In the genomic region with DNA sequence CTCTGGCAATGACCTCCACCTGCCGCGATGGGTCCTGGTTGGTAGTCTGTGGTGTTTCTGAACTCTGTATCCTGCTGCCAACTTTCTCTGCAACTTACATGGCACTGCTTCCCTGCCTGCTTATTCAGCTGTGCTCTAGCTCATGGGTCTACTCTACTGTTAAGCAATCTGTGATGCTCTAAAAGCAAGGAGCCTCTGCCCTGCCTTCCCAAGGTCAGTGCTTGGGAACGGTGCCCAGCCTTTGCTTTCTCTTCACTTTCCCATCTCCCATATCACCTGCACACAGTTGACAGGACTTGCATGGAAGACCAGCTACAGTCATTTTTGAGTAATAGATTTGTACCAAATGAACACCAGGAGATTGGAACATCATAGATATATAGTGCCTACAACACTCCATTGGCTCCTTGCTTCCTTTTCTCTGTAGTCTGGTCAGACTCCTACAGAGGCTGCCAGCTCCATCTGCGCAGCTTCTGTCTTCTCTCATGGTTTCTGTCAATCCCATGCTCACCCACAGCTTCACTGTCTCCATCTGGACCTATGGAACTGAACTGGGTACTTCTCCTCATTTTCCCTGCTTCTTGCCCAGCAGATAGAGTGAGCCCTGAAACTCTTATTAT, we compare ENCODE assay signal across 14 mouse cellular contexts.
DNase-seq lines count a peak whose midpoint lies in the region; ATAC-seq lines count a peak whose summit lies in the region.
"Had no signal": no experiment of that assay in that cellular context is flagged by ENCODE, and none has a peak within 500 bp of the region (broad histone marks: within the 10 kb centered on the region; RNA-seq: fewer than 3 reads in every experiment).

No protein-coding gene starts in this region.

- ATAC-seq in activated CD4-positive, CD25-positive, alpha-beta regulatory T cell, adult 4 months = no peak
- ATAC-seq: intestine, embryonic 15.5 days had no signal

- DNase-seq in frontal cortex, adult 2 months (ENCODE audit: extremely low spot score in 1 of 2, low spot score in 1 of 2) = peak; percentile 48 to 61
- DNase-seq in frontal cortex, postnatal 14 days (ENCODE audit: low spot score in 2 of 2) = no peak
- peak; percentile 60 for DNase-seq in cerebellum, adult 9-11 months
- peak; percentile 54 to 88 for DNase-seq in layer of hippocampus, postnatal 14 days (ENCODE audit: low spot score in 2 of 2)
- DNase-seq in right cerebral cortex, postnatal 25 days = peak; percentile 19
- no peak for DNase-seq in urinary bladder, postnatal 4 days (ENCODE audit: low spot score in 2 of 2)
- no peak for DNase-seq in gastrocnemius, postnatal 25 days
- DNase-seq: B cell, adult 2 months; heart, postnatal 14 days; liver, embryonic 13.5 days; lung, postnatal 4 days; thymus, adult 2 months had no signal

Comparison
In these comparisons a context has a peak if more than half of its experiments do, and no peak if none do; other contexts are left out.
1. DNase-seq: peak in frontal cortex, adult 2 months (2 of 2), cerebellum, adult 9-11 months (single experiment), layer of hippocampus, postnatal 14 days (2 of 2) and right cerebral cortex, postnatal 25 days (single experiment); none in frontal cortex, postnatal 14 days (0 of 2), urinary bladder, postnatal 4 days (0 of 2) and gastrocnemius, postnatal 25 days (single experiment).